In genomic region chr19:57537510-57538182, GRCm38 (mm10) we compare ENCODE assay signal across 13 mouse cellular contexts.
DNase-seq lines count a peak whose midpoint lies in the region; ATAC-seq lines count a peak whose summit lies in the region.
"Had no signal": no experiment of that assay in that cellular context is flagged by ENCODE, and none has a peak within 500 bp of the region (broad histone marks: within the 10 kb centered on the region; RNA-seq: fewer than 3 reads in every experiment).

No protein-coding gene starts in this region.

- no peak overlapping the region for H3K27ac ChIP-seq in kidney, embryonic 14.5 days (ENCODE audit: low read depth, low read length)
- peak overlapping the region; percentile 55 for H3K27ac ChIP-seq in hindbrain, embryonic 12.5 days
- H3K27ac ChIP-seq in midbrain, embryonic 15.5 days: 0 out of 2 replicates have a peak overlapping the region, but pooled peaks have one; percentile 30
- H3K27ac ChIP-seq: gastrocnemius, adult 2 months; limb, embryonic 15.5 days had no signal

- no peak overlapping the region for H3K9ac ChIP-seq in kidney, embryonic 14.5 days (ENCODE audit: low read depth, low read length)
- H3K9ac ChIP-seq in hindbrain, embryonic 12.5 days: no peak overlapping the region
- no peak overlapping the region for H3K9ac ChIP-seq in midbrain, embryonic 15.5 days
- H3K9ac ChIP-seq: limb, embryonic 15.5 days had no signal

- no peaks in the 10 kb centered on the region for H3K36me3 ChIP-seq in kidney, embryonic 14.5 days (ENCODE audit: control insufficient read depth, insufficient read depth, low read length)
- H3K36me3 ChIP-seq in hindbrain, embryonic 12.5 days: no peaks in the 10 kb centered on the region
- no peaks in the 10 kb centered on the region for H3K36me3 ChIP-seq in midbrain, embryonic 15.5 days (replicated peaks)
- H3K36me3 ChIP-seq: limb, embryonic 15.5 days had no signal

- ATAC-seq in kidney, embryonic 14.5 days (ENCODE audit: low FRiP score, low TSS enrichment): no peak
- no peak for ATAC-seq in hindbrain, embryonic 12.5 days (ENCODE audit: low FRiP score)
- 0 out of 2 replicates have a peak, but pooled peaks have one; percentile 19 for ATAC-seq in midbrain, embryonic 15.5 days (replicated peaks)

- H3K4me2 ChIP-seq in kidney, embryonic 14.5 days (replicated peaks; ENCODE audit: low read depth, low read length): no peak overlapping the region
- no peak overlapping the region for H3K4me2 ChIP-seq in hindbrain, embryonic 12.5 days (replicated peaks)
- H3K4me2 ChIP-seq in midbrain, embryonic 15.5 days: no peak overlapping the region
- H3K4me2 ChIP-seq: limb, embryonic 15.5 days had no signal

- no peaks in the 10 kb centered on the region for H3K9me3 ChIP-seq in kidney, embryonic 14.5 days (ENCODE audit: control insufficient read depth, low read length)
- no peaks in the 10 kb centered on the region for H3K9me3 ChIP-seq in hindbrain, embryonic 12.5 days (replicated peaks)
- H3K9me3 ChIP-seq in midbrain, embryonic 15.5 days: no peaks in the 10 kb centered on the region
- H3K9me3 ChIP-seq: limb, embryonic 15.5 days had no signal

- no peaks in the 10 kb centered on the region for H3K27me3 ChIP-seq in kidney, embryonic 14.5 days (ENCODE audit: control insufficient read depth, insufficient read depth, low read length)
- H3K27me3 ChIP-seq in hindbrain, embryonic 12.5 days: no peaks in the 10 kb centered on the region
- H3K27me3 ChIP-seq in midbrain, embryonic 15.5 days (replicated peaks): no peaks in the 10 kb centered on the region
- H3K27me3 ChIP-seq: limb, embryonic 15.5 days had no signal

- peak; percentile 77 for DNase-seq in kidney, adult 11 months
- DNase-seq in kidney, adult 8-10 months: peak; percentile 76 to 85
- DNase-seq in urinary bladder, postnatal 10 days (ENCODE audit: low spot score): no peak
- no peak for DNase-seq in T-cell, adult 2 months (ENCODE audit: low spot score)
- DNase-seq in retina, embryonic 14.5 days (ENCODE audit: low spot score): no peak
- DNase-seq: gastrocnemius, adult 2 months; lung, postnatal 10 days; right cerebral cortex, postnatal 25 days; thymus, postnatal 36 days had no signal

- WGBS in kidney, embryonic 14.5 days: 77% methylated on average over 7 of the region's 7 CpGs
- 61% methylated on average over 7 of the region's 7 CpGs for WGBS in hindbrain, embryonic 12.5 days
- 64% methylated on average over 7 of the region's 7 CpGs for WGBS in midbrain, embryonic 15.5 days

- H3K4me3 ChIP-seq in kidney, embryonic 14.5 days (ENCODE audit: low read length): no peak overlapping the region
- no peak overlapping the region for H3K4me3 ChIP-seq in hindbrain, embryonic 12.5 days
- H3K4me3 ChIP-seq in midbrain, embryonic 15.5 days: no peak overlapping the region
- H3K4me3 ChIP-seq: gastrocnemius, adult 2 months; limb, embryonic 15.5 days had no signal

- H3K4me1 ChIP-seq in kidney, embryonic 14.5 days (ENCODE audit: control insufficient read depth, insufficient read depth, low read length): no peaks in the 10 kb centered on the region
- peaks cover 13% of the 10 kb centered on the region for H3K4me1 ChIP-seq in hindbrain, embryonic 12.5 days
- H3K4me1 ChIP-seq in midbrain, embryonic 15.5 days: peaks cover 24% of the 10 kb centered on the region
- H3K4me1 ChIP-seq: limb, embryonic 15.5 days had no signal

Comparison
In these comparisons a context has a peak if more than half of its experiments do, and no peak if none do; other contexts are left out.
1. DNase-seq: peak in kidney, adult 11 months (single experiment) and kidney, adult 8-10 months (2 of 2); none in urinary bladder, postnatal 10 days (single experiment), T-cell, adult 2 months (single experiment) and retina, embryonic 14.5 days (single experiment).